Mouse (Mus musculus) forelimb bud, embryonic 11.5 days (tissue): ENCODE data around the gene Cdnf.
A peak's percentile ranks its signal among the peaks of the same experiment; 100 is the strongest.

Source experiments
- DNase-seq: peaks from one replicate; pipeline ENCODE4 v3.0.0-alpha.2; 2012; ENCODE audit warnings: low read depth, low spot score

Gene Cdnf

DNA sequence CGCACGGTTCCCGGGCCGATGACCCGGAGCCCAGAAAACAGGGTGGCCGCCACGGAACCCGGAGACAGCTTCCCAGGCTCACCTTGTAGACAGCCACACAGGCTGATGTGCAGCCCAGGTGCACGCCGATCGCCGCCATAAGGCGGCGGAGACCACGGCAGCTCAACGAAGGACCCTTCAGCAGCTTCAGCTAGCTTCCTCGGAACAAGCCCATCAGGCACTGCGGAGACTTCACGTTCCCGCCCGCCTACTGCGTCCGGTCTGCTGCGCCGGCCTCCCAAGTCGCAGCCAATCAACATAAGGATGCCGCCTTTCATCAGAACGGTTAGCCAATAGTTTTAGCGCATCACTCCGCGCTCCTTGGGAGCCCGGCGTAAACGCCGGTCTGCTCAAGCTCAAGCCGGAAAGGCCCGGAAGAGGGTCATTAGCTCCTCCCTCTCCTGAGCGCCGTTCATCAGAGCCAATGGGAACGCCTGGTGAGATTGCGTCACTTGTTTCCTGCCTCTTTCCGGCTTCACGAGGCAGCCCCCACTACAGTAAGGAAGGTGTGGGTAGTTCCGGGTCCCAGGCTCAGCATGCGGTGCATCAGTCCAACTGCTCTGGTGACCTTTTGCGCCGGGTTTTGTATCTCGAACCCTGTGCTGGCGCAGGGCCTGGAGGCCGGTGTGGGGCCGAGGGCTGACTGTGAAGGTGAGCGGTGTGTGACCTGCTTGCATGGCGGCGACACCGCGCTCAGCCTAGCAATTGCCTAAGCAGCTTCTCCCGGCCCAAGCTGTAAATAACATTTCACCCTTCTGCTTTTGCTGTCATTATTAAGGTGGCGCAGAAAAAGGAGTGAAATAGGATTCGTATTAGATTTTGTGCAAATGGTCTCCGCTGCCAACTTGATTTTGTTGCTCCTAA, at the start of gene Cdnf, which contains the start of the genes Gm45902 and Hspa14:
Cdnf (plus strand) TSS at position 479 of the 903 bp plus-strand sequence.
Gm45902 (minus strand) TSS at position 239 of the 903 bp plus-strand sequence.
Hspa14 (minus strand) TSS at position 263 of the 903 bp plus-strand sequence.
- peak; percentile 100 for DNase-seq

GRCm38 (mm10) chr2:3473891-3474290, 38.9 kb upstream of the Cdnf start:
- DNase-seq, result no peak

- DNase-seq, result peak; percentile 80
These were observed 38.4 kb upstream of the Cdnf start for GRCm38 (mm10) chr2:3474361-3474805.

- peak; percentile 96 for DNase-seq
These were observed 38.0 kb upstream of the Cdnf start, which contains the start of gene Suv39h2 for GRCm38 (mm10) chr2:3474861-3475283. Suv39h2 (minus strand) TSS chr2:3475031.

GRCm38 (mm10) chr2:3475746-3476251, 37.0 kb upstream of the Cdnf start:
- DNase-seq, result no peak

GRCm38 (mm10) chr2:3480239-3480638, 32.6 kb upstream of the Cdnf start:
- DNase-seq, result no peak

DNA sequence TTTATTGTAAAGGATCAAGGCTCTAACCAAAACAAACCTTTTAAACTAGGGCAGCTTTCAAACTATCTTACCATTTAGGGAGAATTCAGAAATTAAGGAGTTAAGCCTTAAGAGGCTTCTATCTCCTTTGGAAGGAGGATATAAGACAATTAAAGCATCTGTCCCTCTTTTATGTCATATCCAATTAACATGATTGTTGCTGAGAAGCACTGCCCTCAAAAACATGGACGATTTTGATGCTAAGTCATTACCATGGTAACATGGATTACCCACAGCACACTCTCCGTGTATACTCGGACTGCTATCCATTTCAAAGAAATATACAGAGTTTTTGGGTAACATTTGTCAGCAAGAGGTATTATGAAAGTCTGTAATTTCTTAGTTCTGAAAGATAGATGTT, 23.0 kb upstream of the Cdnf start:
- DNase-seq, result no peak

- no peak for DNase-seq
These were observed 18.9 kb upstream of the Cdnf start for GRCm38 (mm10) chr2:3493833-3494409.

GRCm38 (mm10) chr2:3499543-3499942, 13.3 kb upstream of the Cdnf start:
- no peak for DNase-seq

- no peak for DNase-seq
These were observed 11.9 kb upstream of the Cdnf start for GRCm38 (mm10) chr2:3500886-3501285.

DNA sequence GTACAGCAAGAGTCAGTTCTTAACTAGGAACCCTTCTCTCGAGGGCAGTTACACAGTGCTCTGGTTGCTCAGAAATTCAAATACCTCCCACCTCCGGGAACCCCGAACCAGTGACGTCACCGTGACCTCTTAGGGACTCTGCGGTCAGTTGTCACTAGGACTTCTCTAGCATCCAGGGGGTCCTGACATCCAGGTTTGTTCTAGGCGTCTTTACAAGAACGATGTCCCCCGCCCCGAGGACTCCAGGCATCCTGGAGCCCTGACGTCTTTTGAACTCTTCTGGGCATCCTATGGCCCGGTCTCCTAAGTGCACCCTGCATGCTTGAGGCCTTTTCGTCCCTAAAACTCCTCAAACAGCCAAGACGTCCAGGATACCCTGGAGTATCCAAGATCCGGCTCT, 754 bp upstream of the Cdnf start:
- peak; percentile 54 for DNase-seq

DNA sequence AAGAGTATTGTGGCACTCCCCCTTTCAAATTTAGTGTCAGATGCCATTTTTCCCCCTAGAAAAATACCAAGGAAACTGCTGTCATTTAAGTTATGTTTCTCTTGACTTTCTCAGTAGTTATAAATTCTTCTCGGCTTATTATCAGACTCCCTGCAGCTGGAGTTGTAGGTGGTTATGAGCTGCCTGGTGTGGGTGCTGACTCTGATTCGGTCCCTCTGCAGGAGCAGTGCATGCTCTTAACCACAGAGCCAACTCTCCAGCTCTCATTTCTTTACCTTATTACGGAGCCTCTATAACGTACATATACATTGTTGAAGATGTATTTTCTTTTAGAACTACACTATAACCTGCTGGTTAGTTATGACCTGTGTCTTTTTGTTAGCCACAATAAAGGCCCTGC, 9.7 kb downstream of the Cdnf start:
- DNase-seq, result no peak

- no peak for DNase-seq
These were observed 13.5 kb downstream of the Cdnf start for GRCm38 (mm10) chr2:3526288-3526687.

- no peak for DNase-seq
These were observed 28.7 kb downstream of the Cdnf start for GRCm38 (mm10) chr2:3541307-3542079.

- no peak for DNase-seq
These were observed 33.2 kb downstream of the Cdnf start for GRCm38 (mm10) chr2:3546055-3546454.

DNA sequence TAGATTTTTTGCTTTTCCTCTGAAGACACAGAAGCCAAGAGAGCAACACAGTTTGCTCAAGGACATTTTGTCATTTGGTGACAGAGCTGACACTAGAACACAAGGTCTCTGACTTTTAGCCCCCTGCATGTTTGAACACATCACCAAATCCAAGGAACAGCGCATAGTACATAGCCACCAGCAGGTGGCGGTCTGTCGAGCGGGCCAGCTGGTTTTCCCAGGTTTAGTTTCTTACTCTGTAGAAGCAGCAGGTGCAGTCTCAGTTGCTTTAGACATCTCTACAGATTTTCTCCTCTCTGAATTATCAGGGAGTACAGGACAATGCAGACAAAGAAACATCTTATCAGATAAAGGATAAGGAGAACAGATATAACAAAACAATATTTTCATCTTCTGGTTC, 33.8 kb downstream of the Cdnf start:
- DNase-seq, result peak; percentile 67

GRCm38 (mm10) chr2:3570186-3570585, 57.4 kb downstream of the Cdnf start, which contains the start of gene Fam107b:
Fam107b (plus strand) TSS chr2:3570488.
- DNase-seq, result no peak

- DNase-seq, result no peak
These were observed 57.8 kb downstream of the Cdnf start for GRCm38 (mm10) chr2:3570606-3571005.

GRCm38 (mm10) chr2:3573883-3574282, 61.1 kb downstream of the Cdnf start:
- DNase-seq, result no peak

DNA sequence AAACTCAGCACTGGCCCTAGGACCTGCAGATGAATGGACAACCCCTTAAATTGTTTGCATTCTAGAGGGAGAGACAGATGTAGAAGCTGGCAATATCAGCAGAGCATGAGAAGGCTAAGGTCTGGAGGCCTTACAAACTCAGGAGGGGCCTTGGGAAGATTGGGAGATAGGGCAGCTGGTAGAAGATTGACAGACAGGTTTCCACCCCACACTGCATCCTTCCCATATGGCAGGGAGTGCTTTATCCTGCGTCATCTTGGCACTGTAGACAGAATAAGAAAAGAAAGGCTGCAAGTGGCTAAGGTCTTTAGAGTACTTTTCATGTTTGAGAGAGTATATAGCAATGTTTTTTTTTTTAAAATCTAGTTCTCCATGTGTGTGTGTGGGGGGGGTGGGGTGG, 62.3 kb downstream of the Cdnf start:
- no peak for DNase-seq
